Mouse (Mus musculus) heart, embryonic 16.5 days (tissue): ENCODE data around the gene Cfap65. TPM values are rescaled to one million over a fixed set of nuclear protein-coding genes. Genes with fewer than 3 reads are reported as not detected.
A peak's percentile ranks its signal among the peaks of the same experiment; 100 is the strongest.

Experiments used
- ATAC-seq: fragments of 200-750 bp; cut with Nextera tagmentation; replicated peaks from 2 replicates; pipeline ENCODE4 v1.8.0; 2017; ENCODE audit warnings: moderate number of reproducible peaks; ENCODE audit not compliant: insufficient read depth, low FRiP score; ENCODE audit errors: extremely low read depth
- H3K27ac ChIP-seq: fragments of 300-500 bp; sonication (generic); 2 replicates; pipeline ENCODE4 v1.5.1; 2014; ENCODE audit warnings: mild to moderate bottlenecking, low read length, control low read depth, moderate library complexity
- H3K27me3 ChIP-seq: fragments of 300-500 bp; sonication (generic); 2 replicates; pipeline ENCODE4 v1.6.1; 2014; ENCODE audit warnings: low read length, mixed read lengths; ENCODE audit not compliant: control insufficient read depth, insufficient read depth
- H3K36me3 ChIP-seq: fragments of 300-500 bp; sonication (generic); 2 replicates; pipeline ENCODE4 v1.6.1; 2014; ENCODE audit not compliant: control insufficient read depth, insufficient read depth
- H3K4me1 ChIP-seq: fragments of 300-500 bp; sonication (generic); 2 replicates; pipeline ENCODE4 v1.6.1; 2014; ENCODE audit warnings: low read length, mixed read lengths; ENCODE audit not compliant: control insufficient read depth, insufficient read depth
- H3K4me2 ChIP-seq: fragments of 300-500 bp; sonication (generic); 2 replicates; pipeline ENCODE4 v1.6.1; 2014; ENCODE audit warnings: low read depth, mild to moderate bottlenecking, control low read depth, low read length
- H3K4me3 ChIP-seq: fragments of 300-500 bp; sonication (generic); 2 replicates; pipeline ENCODE4 v1.5.1; 2014; ENCODE audit warnings: mild to moderate bottlenecking, control low read depth, low read length
- H3K9ac ChIP-seq: fragments of 300-500 bp; sonication (generic); 2 replicates; pipeline ENCODE4 v1.6.1; 2014; ENCODE audit warnings: low read length, control low read depth
- H3K9me3 ChIP-seq: fragments of 300-500 bp; sonication (generic); replicated peaks from 2 replicates; pipeline ENCODE4 v1.6.1; 2016; ENCODE audit warnings: low read length; ENCODE audit not compliant: control insufficient read depth
- WGBS: fragments of 180-500 bp; shearing (Covaris S2); extraction: QIAGEN DNeasy Blood & Tissue Kit; methylation state at CpG from one replicate; pipeline ENCODE4 v1.1.7; 2014; 5-methylcytosine and 5-hydroxymethylcytosine counted together
- polyA plus RNA-seq: library from polyadenylated mRNA; unstranded; fragments of >200 nt; fragmentation: Nextera tagmentation; extraction: Ambion mirVana; gene quantifications from 2 replicates; pipeline ENCODE4 v1.2.1, GENCODE M21; 2015

Cfap65 gene
- polyA plus RNA-seq, 1 experiment from 2014 or later = 0.18 TPM

GRCm38 (mm10) chr1:74962126-74962852, 26.9 kb upstream of the Cfap65 start:
- Histone ChIP-seq H3K36me3 (no peaks in the 10 kb centered on the region), H3K27me3 (peaks cover 17% of the 10 kb centered on the region), H3K27ac (no peak overlapping the region), H3K4me2 (no peak overlapping the region), H3K4me3 (no peak overlapping the region), H3K9ac (no peak overlapping the region), H3K9me3 (no peaks in the 10 kb centered on the region), H3K4me1 (0 out of 2 replicates have a peak, but pooled peaks cover 3% of the 10 kb centered on the region)
- WGBS = 81% methylated on average over 5 of the region's 5 CpGs
- no peak for ATAC-seq

GRCm38 (mm10) chr1:74961722-74962121, 26.3 kb upstream of the Cfap65 start:
- Histone ChIP-seq H3K4me2 (no peak overlapping the region), H3K4me1 (0 out of 2 replicates have a peak, but pooled peaks cover 3% of the 10 kb centered on the region), H3K9ac (no peak overlapping the region), H3K27me3 (peaks cover 20% of the 10 kb centered on the region), H3K4me3 (no peak overlapping the region), H3K27ac (no peak overlapping the region), H3K9me3 (no peaks in the 10 kb centered on the region), H3K36me3 (no peaks in the 10 kb centered on the region)
- no peak for ATAC-seq
- WGBS = 83% methylated on average over 7 of the region's 7 CpGs

- no peak overlapping the region for H3K9ac ChIP-seq
- no peaks in the 10 kb centered on the region for H3K36me3 ChIP-seq
- no peak overlapping the region for H3K4me2 ChIP-seq
- H3K9me3 ChIP-seq = no peaks in the 10 kb centered on the region
- 0 out of 2 replicates have a peak, but pooled peaks cover 3% of the 10 kb centered on the region for H3K4me1 ChIP-seq
- H3K27ac ChIP-seq = no peak overlapping the region
- WGBS = 76% methylated on average over 7 of the region's 7 CpGs
- peaks cover 28% of the 10 kb centered on the region for H3K27me3 ChIP-seq
- no peak for ATAC-seq
- H3K4me3 ChIP-seq = no peak overlapping the region
Measured at GRCm38 (mm10) chr1:74960059-74960458, 24.7 kb upstream of the Cfap65 start.

- Histone ChIP-seq H3K36me3 (no peaks in the 10 kb centered on the region), H3K9ac (no peak within 1 kb of the TSS), H3K27me3 (peaks cover 89% of the 10 kb centered on the region), H3K4me2 (peak within 1 kb of the TSS; percentile 62), H3K27ac (no peak within 1 kb of the TSS), H3K4me1 (peaks cover 26% of the 10 kb centered on the region), H3K4me3 (peak within 1 kb of the TSS; percentile 45), H3K9me3 (no peaks in the 10 kb centered on the region)
- WGBS = 2% methylated on average over 51 of the region's 55 CpGs
- no peak for ATAC-seq
Measured at GRCm38 (mm10) chr1:74951556-74952210, 16.3 kb upstream of the Cfap65 start, which contains the start of gene Ihh. Gene Ihh, minus strand, starts transcription at chr1:74951672.

GRCm38 (mm10) chr1:74950576-74951490, 15.4 kb upstream of the Cfap65 start:
- under 1% methylated on average over 82 of the region's 84 CpGs for WGBS
- ATAC-seq = no peak
- H3K27ac ChIP-seq = no peak overlapping the region

GRCm38 (mm10) chr1:74950066-74950465, 14.7 kb upstream of the Cfap65 start:
- Histone ChIP-seq H3K4me2 (peak overlapping the region; percentile 62; the same call in 1 of the 2 replicates), H3K4me1 (peaks cover 26% of the 10 kb centered on the region), H3K36me3 (no peaks in the 10 kb centered on the region), H3K27me3 (peaks cover 97% of the 10 kb centered on the region), H3K9me3 (no peaks in the 10 kb centered on the region), H3K4me3 (peak overlapping the region; percentile 45), H3K27ac (no peak overlapping the region), H3K9ac (no peak overlapping the region)
- WGBS = 1% methylated on average over 16 of the region's 16 CpGs
- no peak for ATAC-seq

More at GRCm38 (mm10) chr1:74950576-74951490, 15.4 kb upstream of the Cfap65 start:
- H3K9ac ChIP-seq = no peak overlapping the region
- H3K4me3 ChIP-seq = peak overlapping the region; percentile 45
- H3K27me3 ChIP-seq = peaks cover 94% of the 10 kb centered on the region
- peaks cover 26% of the 10 kb centered on the region for H3K4me1 ChIP-seq
- H3K9me3 ChIP-seq = no peaks in the 10 kb centered on the region
- H3K4me2 ChIP-seq = peak overlapping the region; percentile 62
- no peaks in the 10 kb centered on the region for H3K36me3 ChIP-seq

- ATAC-seq = no peak
- WGBS = 3% methylated on average over 24 of the region's 24 CpGs
- H3K9ac ChIP-seq = no peak overlapping the region
- H3K9me3 ChIP-seq = no peaks in the 10 kb centered on the region
- peaks cover 97% of the 10 kb centered on the region for H3K27me3 ChIP-seq
- H3K4me2 ChIP-seq = peak overlapping the region; percentile 62; the same call in 1 of the 2 replicates
- no peak overlapping the region for H3K27ac ChIP-seq
- no peaks in the 10 kb centered on the region for H3K36me3 ChIP-seq
- peak overlapping the region; percentile 19 for H3K4me3 ChIP-seq
- H3K4me1 ChIP-seq = peaks cover 26% of the 10 kb centered on the region
Measured at GRCm38 (mm10) chr1:74949666-74950050, 14.3 kb upstream of the Cfap65 start.

- H3K4me3 ChIP-seq = 0 out of 2 replicates have a peak overlapping the region, but pooled peaks have one; percentile 6
- no peaks in the 10 kb centered on the region for H3K9me3 ChIP-seq
- WGBS = 3% methylated on average over 20 of the region's 20 CpGs
- H3K27ac ChIP-seq = no peak overlapping the region
- H3K27me3 ChIP-seq = peaks cover 97% of the 10 kb centered on the region
- H3K9ac ChIP-seq = no peak overlapping the region
- ATAC-seq = peak; percentile 49; the same call in 1 of the 2 replicates
- no peaks in the 10 kb centered on the region for H3K36me3 ChIP-seq
- peaks cover 26% of the 10 kb centered on the region for H3K4me1 ChIP-seq
- H3K4me2 ChIP-seq = peak overlapping the region; percentile 66; the same call in 1 of the 2 replicates
Measured at GRCm38 (mm10) chr1:74948784-74949665, 13.6 kb upstream of the Cfap65 start.
